Mouse (Mus musculus) lung, adult 2 months (tissue): ENCODE measurements around the gene Avpi1.

Experiments used
- CTCF ChIP-seq: fragments of 200-500 bp; IDR thresholded peaks from 2 replicates; pipeline ENCODE4 v1.5.1; 2011; ENCODE audit warnings: mild to moderate bottlenecking, low read length, control low read depth; ENCODE audit not compliant: insufficient read depth
- POLR2A ChIP-seq: fragments of 200-500 bp; IDR thresholded peaks from 2 replicates; pipeline ENCODE4 v1.6.1; 2011; ENCODE audit warnings: low read depth, mild to moderate bottlenecking, control low read depth, low read length, borderline replicate concordance; ENCODE audit errors: extremely low read depth

GRCm38 (mm10) chr19:42166130-42166529 is 37.3 kb upstream of the Avpi1 start:
- TF ChIP-seq POLR2A (no peak), CTCF (peak; percentile 96)
